Mouse (Mus musculus): Measurements from ENCODE around the gene Cdh4. TPM values are rescaled to one million over a fixed set of nuclear protein-coding genes. Genes with fewer than 3 reads are reported as not detected.

The Cdh4 gene
- polyA plus RNA-seq, 1 experiment from 2014 or later = 50.0 TPM

DNA sequence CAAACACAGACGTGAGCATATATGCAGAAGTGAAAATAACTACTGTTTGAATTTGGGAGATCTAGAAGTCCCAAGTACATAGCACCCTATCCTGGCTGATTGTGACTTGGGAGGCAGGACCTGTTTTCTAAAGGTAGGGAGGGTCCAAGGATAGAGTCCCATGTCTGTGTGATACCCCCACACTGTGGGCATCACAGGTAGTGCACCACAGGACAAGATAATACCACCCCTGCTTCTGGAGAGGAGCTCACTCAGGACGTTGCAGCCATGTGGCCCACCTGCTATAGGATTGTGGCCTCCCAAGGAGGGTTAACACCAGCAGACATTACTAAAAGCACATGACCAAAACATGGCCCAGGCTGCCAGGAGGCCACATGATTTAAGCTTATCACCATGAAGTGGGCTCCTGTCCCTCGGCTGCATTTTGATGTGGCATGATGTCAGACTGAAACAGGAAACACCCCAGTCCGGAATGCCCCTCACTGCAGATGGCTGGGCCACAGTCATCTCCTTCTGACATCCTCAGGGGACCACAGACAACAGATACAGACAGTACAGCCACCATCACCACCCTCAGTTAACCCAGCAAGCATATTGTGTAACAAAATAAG lies 280.6 kb downstream of the Cdh4 start:
- Histone ChIP-seq H3K27me3 (no peaks in the 10 kb centered on the region), H3K4me3 (no peak overlapping the region), H3K36me3 (no peaks in the 10 kb centered on the region), H3K4me2 (no peak overlapping the region), H3K9me3 (no peaks in the 10 kb centered on the region), H3K9ac (no peak overlapping the region), H3K27ac (replicated peaks) (no peak overlapping the region), H3K4me1 (replicated peaks) (peaks cover 3% of the 10 kb centered on the region; the same call in 1 of the 2 replicates)
- WGBS = 64% methylated on average over 4 of the region's 4 CpGs
- ATAC-seq (ENCODE audit: low FRiP score, low read depth) = peak; percentile 50; the same call in 1 of the 2 replicates

DNA sequence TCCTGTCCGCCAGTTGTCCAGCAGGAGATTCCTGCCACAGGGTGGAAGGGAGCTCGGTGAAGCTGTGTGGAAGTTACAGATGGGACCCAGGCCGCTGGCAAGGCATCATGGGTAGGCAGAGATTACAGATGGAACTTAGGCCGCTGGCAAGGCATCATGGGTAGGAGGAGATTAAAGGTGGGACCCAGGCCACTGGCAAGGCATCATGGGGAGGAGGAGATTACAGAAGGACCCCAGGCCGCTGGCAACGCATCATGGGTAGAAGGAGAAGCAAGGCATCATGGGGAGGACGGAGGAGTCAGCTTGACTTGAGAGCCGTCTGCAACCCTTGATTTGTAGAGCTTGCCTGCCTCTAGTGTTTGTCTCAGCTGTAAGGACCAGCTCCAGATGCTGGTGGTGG lies 281.2 kb downstream of the Cdh4 start:
- H3K4me3 ChIP-seq = no peak overlapping the region
- no peak overlapping the region for H3K9ac ChIP-seq
- 90% methylated on average over 8 of the region's 8 CpGs for WGBS
- no peak for ATAC-seq (ENCODE audit: low FRiP score, low read depth)
- peaks cover 3% of the 10 kb centered on the region; the same call in 1 of the 2 replicates for H3K4me1 ChIP-seq (replicated peaks)
- H3K27ac ChIP-seq (replicated peaks) = no peak overlapping the region
- H3K27me3 ChIP-seq = no peaks in the 10 kb centered on the region
- no peaks in the 10 kb centered on the region for H3K36me3 ChIP-seq
- H3K9me3 ChIP-seq = no peaks in the 10 kb centered on the region
- no peak overlapping the region for H3K4me2 ChIP-seq

DNA sequence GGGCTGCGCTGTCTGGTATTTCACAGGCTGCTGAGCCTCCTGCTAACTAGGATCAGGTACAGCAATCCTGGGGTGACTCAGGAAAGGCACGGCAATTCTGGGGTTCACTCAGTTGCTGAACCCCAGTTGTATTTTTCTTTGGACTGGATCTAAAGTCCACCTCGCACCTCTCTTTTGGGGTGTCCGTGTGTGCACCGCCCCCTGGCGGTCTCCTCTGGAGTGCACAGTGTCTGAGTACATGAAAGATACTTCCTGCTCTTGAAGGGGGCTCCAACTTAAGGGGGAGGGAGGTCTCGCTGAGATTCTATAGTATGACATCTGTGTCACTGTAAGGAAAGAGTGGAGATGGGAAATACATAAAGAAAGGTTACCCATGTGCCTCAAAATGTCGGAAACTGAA lies 286.8 kb downstream of the Cdh4 start:
- H3K27me3 ChIP-seq = no peaks in the 10 kb centered on the region
- no peak overlapping the region for H3K27ac ChIP-seq (replicated peaks)
- 62% methylated on average over 8 of the region's 8 CpGs for WGBS
- H3K4me1 ChIP-seq (replicated peaks) = peaks cover 24% of the 10 kb centered on the region
- no peak overlapping the region for H3K4me2 ChIP-seq
- no peaks in the 10 kb centered on the region for H3K36me3 ChIP-seq
- no peaks in the 10 kb centered on the region for H3K9me3 ChIP-seq
- H3K4me3 ChIP-seq = no peak overlapping the region
- no peak for ATAC-seq (ENCODE audit: low FRiP score, low read depth)
- H3K9ac ChIP-seq = no peak overlapping the region

DNA sequence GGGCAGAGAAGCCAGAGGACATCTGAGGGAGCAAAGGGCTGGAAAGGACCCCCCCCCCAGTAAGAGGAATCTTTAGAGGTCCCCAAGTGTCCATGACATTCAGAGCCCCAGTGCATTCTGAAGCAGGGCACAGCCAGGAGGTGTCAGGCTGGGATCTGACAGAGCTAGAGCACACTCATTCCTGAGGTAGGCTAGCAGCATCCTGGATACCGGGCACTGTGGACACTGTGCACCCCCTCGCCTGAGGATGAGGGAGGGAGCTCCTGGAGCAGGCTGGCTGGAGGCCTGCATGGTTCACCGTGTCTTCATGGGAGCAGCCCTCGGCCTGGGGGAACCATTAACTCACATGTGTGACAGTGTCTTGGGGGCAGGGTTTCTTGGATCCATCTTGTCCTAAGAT lies 287.6 kb downstream of the Cdh4 start:
- Histone ChIP-seq H3K9ac (no peak overlapping the region), H3K27me3 (no peaks in the 10 kb centered on the region), H3K4me1 (replicated peaks) (peaks cover 28% of the 10 kb centered on the region), H3K4me3 (no peak overlapping the region), H3K36me3 (no peaks in the 10 kb centered on the region), H3K9me3 (no peaks in the 10 kb centered on the region), H3K27ac (replicated peaks) (no peak overlapping the region), H3K4me2 (no peak overlapping the region)
- ATAC-seq (ENCODE audit: low FRiP score, low read depth) = no peak; the same call in 1 of the 2 replicates
- 69% methylated on average over 4 of the region's 4 CpGs for WGBS

DNA sequence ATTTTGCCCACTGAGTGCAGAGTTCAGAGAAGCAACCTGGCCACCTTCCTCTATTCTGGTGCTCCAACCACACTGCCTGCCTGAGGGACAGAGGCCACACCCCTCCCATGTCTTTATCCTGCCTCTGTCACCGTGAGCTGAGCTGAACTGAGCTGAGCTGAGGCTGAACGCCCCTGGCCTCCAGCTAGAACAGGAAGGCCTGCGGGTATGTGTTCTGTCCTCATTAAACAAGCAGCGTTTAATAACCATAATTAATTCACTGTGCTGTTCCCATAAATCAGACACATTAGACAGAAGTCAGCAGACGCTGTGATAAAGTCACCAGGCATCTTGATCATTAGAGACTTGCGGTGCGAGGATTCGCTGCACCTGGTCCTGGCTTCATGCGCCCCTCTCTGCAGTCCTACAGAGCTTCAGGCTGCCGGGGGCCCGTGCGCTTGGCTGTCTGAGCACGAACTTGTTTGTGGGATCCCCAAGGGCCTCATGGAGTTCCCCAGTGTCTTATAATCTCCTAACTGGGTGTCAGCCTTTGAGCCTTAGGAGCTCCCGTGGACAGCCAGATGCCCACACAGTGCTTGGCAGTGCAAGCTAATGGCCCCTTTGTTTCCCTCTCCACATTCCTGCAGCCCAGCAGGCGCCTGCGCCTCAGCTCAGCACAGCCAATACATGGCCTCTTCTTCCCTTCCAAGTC lies 291.1 kb downstream of the Cdh4 start:
- Histone ChIP-seq H3K36me3 (no peaks in the 10 kb centered on the region), H3K4me3 (no peak overlapping the region), H3K9me3 (no peaks in the 10 kb centered on the region), H3K27me3 (no peaks in the 10 kb centered on the region), H3K9ac (no peak overlapping the region), H3K4me1 (replicated peaks) (peaks cover 37% of the 10 kb centered on the region), H3K27ac (replicated peaks) (peak overlapping the region; percentile 20; the same call in 1 of the 2 replicates), H3K4me2 (no peak overlapping the region)
- 20% methylated on average over 16 of the region's 16 CpGs for WGBS
- ATAC-seq (ENCODE audit: low FRiP score, low read depth) = peak; percentile 58

DNA sequence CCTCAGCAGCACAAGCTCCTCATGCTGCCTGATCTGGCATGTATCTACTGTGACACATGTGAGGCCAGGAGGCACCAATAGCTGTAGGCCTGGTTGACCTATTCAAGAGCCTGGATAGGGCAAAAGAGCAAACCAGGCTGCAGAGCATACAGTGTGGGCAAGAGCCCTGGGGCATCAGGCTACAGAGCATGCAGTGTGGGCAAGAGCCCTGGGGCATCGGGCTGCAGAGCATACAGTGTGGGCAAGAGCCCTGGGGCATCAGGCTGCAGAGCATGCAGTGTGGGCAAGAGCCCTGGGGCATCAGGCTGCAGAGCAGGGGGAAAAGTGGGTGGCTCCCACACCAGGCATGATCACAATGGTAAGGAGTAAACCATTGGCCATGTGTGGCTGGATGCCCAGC lies 300.2 kb downstream of the Cdh4 start:
- no peak overlapping the region for H3K9ac ChIP-seq
- no peak overlapping the region for H3K4me3 ChIP-seq
- H3K4me1 ChIP-seq (replicated peaks) = peaks cover 6% of the 10 kb centered on the region; the same call in 1 of the 2 replicates
- no peak overlapping the region for H3K27ac ChIP-seq (replicated peaks)
- H3K9me3 ChIP-seq = no peaks in the 10 kb centered on the region
- H3K4me2 ChIP-seq = no peak overlapping the region
- no peaks in the 10 kb centered on the region for H3K27me3 ChIP-seq
- peak; percentile 45; the same call in 1 of the 2 replicates for ATAC-seq (ENCODE audit: low FRiP score, low read depth)
- 100% methylated on average over 1 of the region's 1 CpGs for WGBS
- no peaks in the 10 kb centered on the region for H3K36me3 ChIP-seq

DNA sequence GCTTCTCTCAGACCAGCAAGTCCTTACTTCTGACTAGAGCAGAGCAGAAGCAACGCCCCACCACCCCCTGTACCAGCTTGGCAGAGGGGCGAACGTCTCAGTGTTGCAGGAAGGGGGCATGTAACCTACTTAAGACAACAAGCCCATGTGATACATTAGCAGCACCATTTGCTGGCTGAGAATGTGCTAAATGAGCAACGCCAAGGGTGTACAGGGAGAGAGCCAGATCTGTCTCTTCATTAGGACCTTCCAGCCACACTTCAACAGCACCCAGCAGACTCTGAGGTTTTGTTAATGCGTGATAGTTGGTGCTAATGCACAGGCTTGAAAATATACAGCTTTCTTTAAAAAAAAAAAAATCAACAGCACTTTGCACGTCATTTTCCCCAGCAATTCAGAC lies 300.6 kb downstream of the Cdh4 start:
- no peak for ATAC-seq (ENCODE audit: low FRiP score, low read depth)
- Histone ChIP-seq H3K9me3 (no peaks in the 10 kb centered on the region), H3K4me1 (replicated peaks) (peaks cover 6% of the 10 kb centered on the region; the same call in 1 of the 2 replicates), H3K27me3 (no peaks in the 10 kb centered on the region), H3K4me2 (no peak overlapping the region), H3K4me3 (no peak overlapping the region), H3K27ac (replicated peaks) (no peak overlapping the region), H3K36me3 (no peaks in the 10 kb centered on the region), H3K9ac (no peak overlapping the region)
- WGBS = 78% methylated on average over 6 of the region's 6 CpGs

DNA sequence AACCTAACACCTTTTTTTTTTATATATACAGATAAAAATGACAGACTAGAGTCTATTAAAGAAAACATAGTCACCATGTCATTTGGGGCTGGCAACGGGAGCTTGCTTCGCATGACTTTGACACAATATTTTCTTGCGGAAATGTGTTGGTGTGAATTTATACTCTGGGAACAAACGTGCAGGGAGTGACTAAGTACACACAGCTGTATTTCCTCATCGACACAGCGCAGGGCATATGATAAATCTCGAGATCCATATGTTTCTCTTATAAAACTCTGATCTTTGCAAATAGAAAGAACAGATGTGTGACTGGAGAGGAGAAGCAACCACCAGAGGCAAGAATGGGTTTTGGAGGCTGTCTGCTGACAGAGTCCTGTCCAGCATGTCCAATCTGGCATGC lies 304.3 kb downstream of the Cdh4 start:
- Histone ChIP-seq H3K9ac (no peak overlapping the region), H3K4me1 (replicated peaks) (peaks cover 10% of the 10 kb centered on the region; the same call in 1 of the 2 replicates), H3K27me3 (no peaks in the 10 kb centered on the region), H3K4me3 (no peak overlapping the region), H3K4me2 (no peak overlapping the region), H3K36me3 (no peaks in the 10 kb centered on the region), H3K27ac (replicated peaks) (no peak overlapping the region), H3K9me3 (no peaks in the 10 kb centered on the region)
- no peak for ATAC-seq (ENCODE audit: low FRiP score, low read depth)
- 82% methylated on average over 7 of the region's 7 CpGs for WGBS

DNA sequence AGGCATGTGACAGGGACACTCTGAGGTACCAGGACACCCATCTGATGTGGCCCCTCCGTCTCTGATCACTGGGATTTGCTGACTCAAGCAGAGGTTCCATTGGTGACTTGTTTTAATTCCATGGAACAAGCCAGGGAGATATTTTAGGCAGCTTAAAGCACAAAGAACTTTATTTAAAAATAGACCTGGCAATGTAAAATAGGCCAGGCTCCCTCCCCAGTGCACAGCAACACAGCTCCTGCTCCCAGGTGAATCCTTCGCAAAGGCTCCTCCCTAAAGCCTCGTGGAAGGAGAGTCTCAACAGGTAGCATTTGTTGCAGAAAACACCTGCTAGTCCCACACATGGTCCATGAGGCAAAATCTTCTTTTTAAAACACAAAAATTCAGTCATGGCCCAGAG lies 307.2 kb downstream of the Cdh4 start:
- H3K9me3 ChIP-seq = no peaks in the 10 kb centered on the region
- H3K27ac ChIP-seq (replicated peaks) = no peak overlapping the region
- H3K9ac ChIP-seq = no peak overlapping the region
- no peak for ATAC-seq (ENCODE audit: low FRiP score, low read depth)
- 79% methylated on average over 3 of the region's 3 CpGs for WGBS
- no peaks in the 10 kb centered on the region for H3K27me3 ChIP-seq
- H3K4me3 ChIP-seq = no peak overlapping the region
- no peak overlapping the region for H3K4me2 ChIP-seq
- H3K4me1 ChIP-seq (replicated peaks) = peaks cover 10% of the 10 kb centered on the region; the same call in 1 of the 2 replicates
- no peaks in the 10 kb centered on the region for H3K36me3 ChIP-seq

DNA sequence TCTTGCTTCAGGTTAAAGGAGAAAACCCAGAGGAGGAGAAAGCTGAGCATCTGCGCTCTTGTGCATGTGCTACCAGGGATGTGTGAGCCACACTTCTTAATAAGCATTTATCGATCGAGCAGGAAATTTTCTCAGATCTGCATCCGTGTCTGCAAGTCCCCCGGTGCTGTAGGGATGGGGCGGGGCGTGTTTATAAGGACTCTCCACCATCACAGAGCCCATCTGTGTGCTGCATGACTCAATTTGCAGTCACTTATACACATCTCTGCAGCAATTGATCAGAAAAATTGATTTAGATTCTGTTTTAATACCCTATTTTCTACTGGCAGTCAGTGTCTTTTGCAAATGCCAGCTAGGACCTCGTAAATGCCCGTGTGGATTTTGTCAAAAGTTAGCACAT lies 311.6 kb downstream of the Cdh4 start:
- H3K4me3 ChIP-seq = no peak overlapping the region
- H3K9ac ChIP-seq = no peak overlapping the region
- H3K27ac ChIP-seq (replicated peaks) = no peak overlapping the region
- no peaks in the 10 kb centered on the region for H3K9me3 ChIP-seq
- H3K4me2 ChIP-seq = no peak overlapping the region
- H3K27me3 ChIP-seq = no peaks in the 10 kb centered on the region
- peaks cover 19% of the 10 kb centered on the region; the same call in 1 of the 2 replicates for H3K4me1 ChIP-seq (replicated peaks)
- no peak for ATAC-seq (ENCODE audit: low FRiP score, low read depth)
- WGBS = 58% methylated on average over 9 of the region's 9 CpGs
- no peaks in the 10 kb centered on the region for H3K36me3 ChIP-seq

DNA sequence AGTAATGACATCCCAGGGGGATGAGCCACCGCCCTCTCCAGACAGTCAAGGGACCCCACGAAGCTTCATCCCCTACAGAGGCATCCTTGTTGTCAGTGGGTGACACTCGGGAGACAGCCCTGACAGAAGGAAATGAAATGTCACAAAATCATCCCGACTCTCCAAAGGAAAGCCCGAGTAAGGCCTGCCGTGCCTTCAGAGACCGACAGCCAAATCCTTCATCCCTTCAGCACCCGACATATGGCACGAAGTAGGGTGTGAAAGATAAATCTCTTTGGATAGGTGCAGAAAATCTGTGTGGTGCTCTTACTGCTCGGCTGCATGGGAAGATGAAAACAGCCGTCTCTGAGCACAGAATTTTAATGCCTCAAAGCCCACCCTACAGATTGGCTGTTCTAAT lies 312.5 kb downstream of the Cdh4 start:
- Histone ChIP-seq H3K27ac (replicated peaks) (no peak overlapping the region), H3K4me1 (replicated peaks) (peaks cover 19% of the 10 kb centered on the region; the same call in 1 of the 2 replicates)
- 60% methylated on average over 11 of the region's 11 CpGs for WGBS

DNA sequence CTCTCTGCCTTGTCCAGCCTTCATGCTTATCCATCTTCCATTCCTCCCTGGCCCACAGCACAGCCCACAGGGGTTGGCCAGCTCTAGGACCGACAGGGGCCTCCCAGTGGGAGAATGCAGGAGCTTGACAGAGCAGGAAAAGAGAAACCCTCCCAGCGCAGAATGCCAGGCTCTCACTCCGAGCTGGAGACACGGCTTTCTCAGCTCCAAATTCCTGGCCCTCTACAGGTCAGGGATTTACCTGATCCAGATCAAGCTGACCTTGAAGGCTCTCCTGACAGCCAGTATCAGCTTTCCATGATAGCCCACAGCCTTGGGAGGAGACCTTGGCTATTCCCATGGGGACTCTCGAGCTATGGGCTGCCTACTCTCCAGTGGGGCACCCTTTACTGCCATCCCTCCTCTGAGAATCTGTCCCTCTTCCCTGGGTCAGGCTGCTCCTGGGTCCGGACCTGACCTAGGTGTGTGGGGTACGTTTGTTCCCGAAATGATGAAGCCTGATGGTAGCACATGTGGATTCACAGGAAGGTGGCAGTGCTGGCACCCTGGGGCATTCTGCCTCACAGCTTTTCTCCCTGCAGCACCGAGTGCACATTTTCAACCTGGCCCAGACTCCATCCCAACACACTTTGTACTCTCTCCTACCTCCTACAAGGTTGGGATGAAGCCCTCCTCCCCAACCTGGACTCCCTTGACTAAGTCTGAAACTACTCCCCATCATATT lies 319.6 kb downstream of the Cdh4 start:
- H3K27ac ChIP-seq (replicated peaks) = peak overlapping the region; percentile 65
- no peak overlapping the region for H3K9ac ChIP-seq

More for the DNA sequence above, 312.5 kb downstream of the Cdh4 start:
- Histone ChIP-seq H3K27me3 (no peaks in the 10 kb centered on the region), H3K9me3 (no peaks in the 10 kb centered on the region), H3K9ac (no peak overlapping the region), H3K4me2 (no peak overlapping the region), H3K36me3 (no peaks in the 10 kb centered on the region), H3K4me3 (no peak overlapping the region)
- no peak for ATAC-seq (ENCODE audit: low FRiP score, low read depth)

More for the DNA sequence above, 319.6 kb downstream of the Cdh4 start:
- Histone ChIP-seq H3K4me1 (replicated peaks) (peaks cover 32% of the 10 kb centered on the region), H3K36me3 (no peaks in the 10 kb centered on the region), H3K4me3 (no peak overlapping the region), H3K4me2 (no peak overlapping the region), H3K9me3 (no peaks in the 10 kb centered on the region), H3K27me3 (no peaks in the 10 kb centered on the region; the same call in 1 of the 2 replicates)
- 51% methylated on average over 9 of the region's 9 CpGs for WGBS
- peak; percentile 24; the same call in 1 of the 2 replicates for ATAC-seq (ENCODE audit: low FRiP score, low read depth)

Data from hindbrain, embryonic 15.5 days (tissue).